Comparison of ENCODE assay signal across 8 mouse cellular contexts in the genomic region with DNA sequence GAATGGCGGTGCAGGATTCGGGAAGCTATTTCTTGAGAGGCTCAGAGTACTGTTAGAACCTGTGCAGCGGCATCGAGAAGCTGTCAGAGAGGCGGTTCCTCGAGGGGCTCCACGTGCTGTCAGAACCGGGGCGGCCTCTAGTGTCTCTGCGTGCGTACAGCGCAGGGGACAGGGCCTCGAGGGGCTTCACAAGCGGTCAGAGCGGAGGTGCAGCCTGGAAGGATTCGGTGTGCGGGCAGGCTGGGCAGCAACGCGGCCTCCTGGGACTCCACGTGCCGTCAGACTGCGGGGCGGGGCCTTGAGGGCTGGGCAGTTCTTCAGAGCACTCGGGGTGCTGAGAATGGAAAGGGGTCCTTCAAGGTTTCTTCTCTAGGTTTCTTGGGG. TPM values are rescaled to one million over a fixed set of nuclear protein-coding genes. Genes with fewer than 3 reads are reported as not detected.
A peak's percentile ranks its signal among the peaks of the same experiment; 100 is the strongest.
DNase-seq lines count a peak whose midpoint lies in the region; ATAC-seq and TF ChIP-seq lines count a peak whose summit lies in the region.

No protein-coding gene starts in this region.

- peak overlapping the region; percentile 9 to 32 (median 16) for H3K4me3 ChIP-seq in CH12.LX (replicated peaks in 1 of 3; ENCODE audit: low read depth in 2 of 3, low read length in 2 of 3, poor library complexity in 1 of 3)
- peak overlapping the region; percentile 60 for H3K4me3 ChIP-seq in forebrain, embryonic 11.5 days (ENCODE audit: low read depth, low read length)
- H3K4me3 ChIP-seq in liver, adult 2 months (ENCODE audit: insufficient read depth, low read depth, low read length): peak overlapping the region; percentile 55
- H3K4me3 ChIP-seq in neural tube, embryonic 15.5 days (replicated peaks): peak overlapping the region; percentile 66

- H3K9ac ChIP-seq in CH12.LX (ENCODE audit: insufficient read depth, low read depth): no peak overlapping the region
- H3K9ac ChIP-seq in forebrain, embryonic 11.5 days (ENCODE audit: low read length): peak overlapping the region; percentile 40; the same call in 1 of the 2 replicates
- peak overlapping the region; percentile 61 for H3K9ac ChIP-seq in liver, adult 2 months (ENCODE audit: low read depth, low read length)
- H3K9ac ChIP-seq in neural tube, embryonic 15.5 days (replicated peaks): peak overlapping the region; percentile 51

- TF ChIP-seq RAD21 in CH12.LX (IDR thresholded peaks at IDR 0.05; ENCODE audit: low read depth, low read length): no peak

- in situ Hi-C loops in CH12.LX (cut with MboI; ENCODE audit: low pct_ligation_motif_present, low pct_unique_long_range_greater_than_20kb, low sequenced_read_pairs): no loop called here

- H3K4me1 ChIP-seq in CH12.LX (ENCODE audit: control insufficient read depth in 1 of 2, insufficient read depth in 2 of 2): peaks cover 0 to 12% of the 10 kb centered on the region in 2 experiments; a peak in 1 of 4 replicates
- H3K4me1 ChIP-seq in forebrain, embryonic 11.5 days (replicated peaks; ENCODE audit: control insufficient read depth, insufficient read depth, low read length): peaks cover 5% of the 10 kb centered on the region
- no peaks in the 10 kb centered on the region; the same call in 1 of the 2 replicates for H3K4me1 ChIP-seq in liver, adult 2 months (ENCODE audit: control insufficient read depth, insufficient read depth, low read length)
- H3K4me1 ChIP-seq in neural tube, embryonic 15.5 days: peaks cover 15% of the 10 kb centered on the region

- no peak for TF ChIP-seq CTCF in CH12.LX (conservative IDR thresholded peaks at IDR 0.05 in 1 of 2, IDR thresholded peaks at IDR 0.05 in 1 of 2; ENCODE audit: low read depth in 2 of 2, low read length in 2 of 2)
- TF ChIP-seq CTCF in liver, adult 2 months (IDR thresholded peaks at IDR 0.05; ENCODE audit: low read depth, low read length): no peak

- H3K9me3 ChIP-seq in CH12.LX (replicated peaks; ENCODE audit: low read length): peaks cover 6% of the 10 kb centered on the region
- H3K9me3 ChIP-seq in forebrain, embryonic 11.5 days (ENCODE audit: control insufficient read depth, low read length): no peaks in the 10 kb centered on the region
- no peaks in the 10 kb centered on the region for H3K9me3 ChIP-seq in neural tube, embryonic 15.5 days (replicated peaks)

- no peak overlapping the region for H3K27ac ChIP-seq in CH12.LX (ENCODE audit: insufficient read depth, low read depth)
- H3K27ac ChIP-seq in forebrain, embryonic 11.5 days (ENCODE audit: low read depth, low read length): peak overlapping the region; percentile 4; the same call in 1 of the 2 replicates
- no peak overlapping the region for H3K27ac ChIP-seq in liver, adult 2 months (replicated peaks; ENCODE audit: insufficient read depth, low read depth, low read length)
- H3K27ac ChIP-seq in neural tube, embryonic 15.5 days (replicated peaks): peak overlapping the region; percentile 66

- no peaks in the 10 kb centered on the region for H3K27me3 ChIP-seq in CH12.LX (replicated peaks)
- peaks cover 6% of the 10 kb centered on the region; the same call in 1 of the 2 replicates for H3K27me3 ChIP-seq in forebrain, embryonic 11.5 days (ENCODE audit: control insufficient read depth, insufficient read depth, low read length)
- no peaks in the 10 kb centered on the region for H3K27me3 ChIP-seq in liver, adult 2 months (ENCODE audit: control insufficient read depth, insufficient read depth, low read length)
- H3K27me3 ChIP-seq in neural tube, embryonic 15.5 days (replicated peaks): peaks cover 3% of the 10 kb centered on the region; the same call in 1 of the 2 replicates

- no peak for TF ChIP-seq POLR2A in CH12.LX (IDR thresholded peaks at IDR 0.05; ENCODE audit: low read depth, low read length)
- no peak for TF ChIP-seq POLR2A in liver, adult 2 months (IDR thresholded peaks at IDR 0.05; ENCODE audit: extremely low read depth, insufficient read depth, low read length)

- peaks cover 0 to 21% of the 10 kb centered on the region in 2 experiments for H3K36me3 ChIP-seq in CH12.LX (replicated peaks in 1 of 2; ENCODE audit: control insufficient read depth in 1 of 2, insufficient read depth in 1 of 2, low read length in 1 of 2)
- no peaks in the 10 kb centered on the region for H3K36me3 ChIP-seq in forebrain, embryonic 11.5 days (ENCODE audit: control insufficient read depth, insufficient read depth, low read length)
- H3K36me3 ChIP-seq in liver, adult 2 months (ENCODE audit: control insufficient read depth, insufficient read depth, low read length): no peaks in the 10 kb centered on the region
- H3K36me3 ChIP-seq in neural tube, embryonic 15.5 days: no peaks in the 10 kb centered on the region

- no peaks in the 10 kb centered on the region for H3K79me2 ChIP-seq in CH12.LX (replicated peaks; ENCODE audit: control insufficient read depth, extremely low read depth, insufficient read depth, poor library complexity, severe bottlenecking)
- no peaks in the 10 kb centered on the region for H3K79me2 ChIP-seq in liver, adult 2 months (ENCODE audit: control insufficient read depth, insufficient read depth, low read length)

- no peak for TF ChIP-seq EP300 in CH12.LX (IDR thresholded peaks at IDR 0.05; ENCODE audit: low read length)

- dilution Hi-C loops in CH12.LX (cut with MboI; ENCODE audit: extremely low pct_ligation_motif_present, extremely low pct_unique_long_range_greater_than_20kb, low sequenced_read_pairs): no loop called here

- DNase-seq in embryo, embryonic 10 days (ENCODE audit: low spot score): peak; percentile 72
- no peak for DNase-seq in embryo, embryonic 9.5 days (ENCODE audit: extremely low spot score)
- no peak for DNase-seq in CH12.LX (ENCODE audit: extremely low read depth)
- no peak for DNase-seq in forebrain, embryonic 11.5 days (ENCODE audit: low spot score)
- DNase-seq in liver, adult 2 months (ENCODE audit: extremely low read depth, low read depth, low spot score): no peak
- DNase-seq in retina, postnatal 1 day: no peak
- no peak for DNase-seq in cerebellum, adult 9-11 months

- whole genome bisulfite sequencing in forebrain, embryonic 11.5 days: 0% methylated on average over 24 of the region's 24 CpGs
- under 1% methylated on average over 24 of the region's 24 CpGs for WGBS in liver, adult 2 months
- under 1% methylated on average over 24 of the region's 24 CpGs for WGBS in neural tube, embryonic 15.5 days

- peak overlapping the region; percentile 38 for H3K4me2 ChIP-seq in CH12.LX (ENCODE audit: insufficient read depth, low read depth, poor library complexity, severe bottlenecking)
- peak overlapping the region; percentile 84 for H3K4me2 ChIP-seq in forebrain, embryonic 11.5 days (ENCODE audit: low read depth, low read length, severe bottlenecking)
- H3K4me2 ChIP-seq in neural tube, embryonic 15.5 days: peak overlapping the region; percentile 98

- ATAC-seq in forebrain, embryonic 11.5 days (replicated peaks; ENCODE audit: low FRiP score): peak; percentile 80; the same call in 1 of the 2 replicates
- peak; percentile 83 for ATAC-seq in neural tube, embryonic 15.5 days (ENCODE audit: low FRiP score)

TF ChIP-seq in CH12.LX, 34 proteins besides CTCF, POLR2A, EP300 and RAD21:
- TF ChIP-seq TCF12 (IDR thresholded peaks at IDR 0.05; ENCODE audit: low read depth, low read length) (0 out of 2 replicates have a peak, but pooled peaks have one; percentile 2), MXI1 (IDR thresholded peaks at IDR 0.05; ENCODE audit: low read depth, low read length) (peak; percentile 73), PAX5 (IDR thresholded peaks at IDR 0.05; ENCODE audit: low read length) (no peak), MAX (IDR thresholded peaks at IDR 0.05; ENCODE audit: low read length) (peak; percentile 54; the same call in 1 of the 2 replicates), CHD1 (IDR thresholded peaks at IDR 0.05; ENCODE audit: low read depth, low read length) (no peak)

RNA-seq across cellular contexts. Expression of a gene that starts 0.6 kb away (rescaled TPM):
- total RNA-seq in CH12.LX (2012; rRNA removed): 0.34 and 0.89 TPM in 2 replicates
- 0.07 TPM in 1 of 2 replicates, not detected in the other for total RNA-seq in CH12.LX (2014; rRNA removed)
- 0.10 and 0.53 TPM in 2 replicates for polyA plus RNA-seq in CH12.LX (2012; ENCODE audit: insufficient read length, low read depth)
- 2.2 and 3.2 TPM in 2 replicates for polyA plus RNA-seq in forebrain, embryonic 11.5 days (2014; fragmentation: Nextera tagmentation; extraction: Ambion mirVana)
- total RNA-seq in liver, adult 2 months (2014; rRNA removed): 0.65 and 1.5 TPM in 2 replicates
- 0.43 and 0.97 TPM in 2 replicates for polyA plus RNA-seq in liver, adult 2 months (2012; rRNA removed)
- polyA plus RNA-seq in neural tube, embryonic 15.5 days (2015; fragmentation: Nextera tagmentation; extraction: Ambion mirVana): 4.3 and 4.7 TPM in 2 replicates

RNA-seq across cellular contexts. Expression of a gene that starts 38.2 kb away (rescaled TPM):
- total RNA-seq in CH12.LX (2012; rRNA removed) (not detected in 2 replicates), CH12.LX (2014; rRNA removed) (not detected in 2 replicates)
- not detected in 2 replicates for polyA plus RNA-seq in CH12.LX (2012; ENCODE audit: insufficient read length, low read depth)
- 0.21 and 0.25 TPM in 2 replicates for polyA plus RNA-seq in forebrain, embryonic 11.5 days (2014; fragmentation: Nextera tagmentation; extraction: Ambion mirVana)
- 0.37 and 1.2 TPM in 2 replicates for total RNA-seq in liver, adult 2 months (2014; rRNA removed)
- 0.06 and 0.10 TPM in 2 replicates for polyA plus RNA-seq in liver, adult 2 months (2012; rRNA removed)
- 0.36 and 0.49 TPM in 2 replicates for polyA plus RNA-seq in neural tube, embryonic 15.5 days (2015; fragmentation: Nextera tagmentation; extraction: Ambion mirVana)

RNA-seq across cellular contexts. Expression of a gene that starts 39.8 kb away (rescaled TPM):
- total RNA-seq in CH12.LX (2012; rRNA removed) (0.46 and 0.93 TPM in 2 replicates), CH12.LX (2014; rRNA removed) (0.68 and 0.92 TPM in 2 replicates)
- 0.23 and 0.91 TPM in 2 replicates for polyA plus RNA-seq in CH12.LX (2012; ENCODE audit: insufficient read length, low read depth)
- 16.1 and 17.6 TPM in 2 replicates for polyA plus RNA-seq in forebrain, embryonic 11.5 days (2014; fragmentation: Nextera tagmentation; extraction: Ambion mirVana)
- 2.9 and 5.0 TPM in 2 replicates for total RNA-seq in liver, adult 2 months (2014; rRNA removed)
- 1.0 and 1.2 TPM in 2 replicates for polyA plus RNA-seq in liver, adult 2 months (2012; rRNA removed)
- polyA plus RNA-seq in neural tube, embryonic 15.5 days (2015; fragmentation: Nextera tagmentation; extraction: Ambion mirVana): 16.7 and 18.7 TPM in 2 replicates

Comparison
In these comparisons a context has a peak if more than half of its experiments do, and no peak if none do; other contexts are left out.
1. H3K27ac ChIP-seq: peak in forebrain, embryonic 11.5 days (single experiment) and neural tube, embryonic 15.5 days (single experiment); none in CH12.LX (single experiment) and liver, adult 2 months (single experiment).
2. H3K4me2 ChIP-seq: peak in every context shown above with its lines; median percentile 98 in neural tube, embryonic 15.5 days; 84 in forebrain, embryonic 11.5 days; 38 in CH12.LX.
3. H3K4me3 ChIP-seq: peak in every context shown above with its lines; median percentile 66 in neural tube, embryonic 15.5 days; 60 in forebrain, embryonic 11.5 days; 55 in liver, adult 2 months; 16 in CH12.LX.